Mouse (Mus musculus) MEL (cell line): Measurements from ENCODE around the gene Utrn.

Experiments used
- CTCF ChIP-seq, 3 experiments: IDR thresholded peaks in 2 of 3; conservative IDR thresholded peaks in 1 of 3; 2 replicates each; pipeline ENCODE4 v1.5.1; 2011 to 2012; ENCODE audit warnings: low read length in 3 of 3, low read depth in 2 of 3, mild to moderate bottlenecking in 2 of 3, improper control_type of control experiment in 1 of 3, inconsistent platforms in 1 of 3, mixed read lengths in 1 of 3, moderate library complexity in 1 of 3; ENCODE audit not compliant: control insufficient read depth in 1 of 3, insufficient read depth in 1 of 3, poor library complexity in 1 of 3, severe bottlenecking in 1 of 3
- EP300 ChIP-seq, 2 experiments: IDR thresholded peaks; 2 replicates each; pipeline ENCODE4 v1.6.1; 2011; ENCODE audit warnings: improper control_type of control experiment in 2 of 2, low read length in 2 of 2, low read depth in 1 of 2, mild to moderate bottlenecking in 1 of 2
- KAT2A ChIP-seq: conservative IDR thresholded peaks from 2 replicates; pipeline ENCODE4 v1.6.1; 2012; ENCODE audit warnings: low read depth, low read length, improper control_type of control experiment, inconsistent platforms
- MAZ ChIP-seq: IDR thresholded peaks from 2 replicates; pipeline ENCODE4 v1.6.1; 2012; ENCODE audit warnings: low read depth, mild to moderate bottlenecking, inconsistent platforms, low read length, improper control_type of control experiment
- POLR2A ChIP-seq, 2 experiments: IDR thresholded peaks; 2 replicates each; pipeline ENCODE4 v1.6.1; 2011 to 2012; ENCODE audit warnings: low read length in 2 of 2, mild to moderate bottlenecking in 2 of 2, control low read depth in 1 of 2, improper control_type of control experiment in 1 of 2, low read depth in 1 of 2, moderate library complexity in 1 of 2; ENCODE audit not compliant: control insufficient read depth in 1 of 2, insufficient read depth in 1 of 2, poor library complexity in 1 of 2
- RCOR1 ChIP-seq: IDR thresholded peaks from 2 replicates; pipeline ENCODE4 v1.6.1; 2012; ENCODE audit warnings: low read depth, mild to moderate bottlenecking, inconsistent platforms, low read length, improper control_type of control experiment
- TBP ChIP-seq: IDR thresholded peaks from 2 replicates; pipeline ENCODE4 v1.8.0; 2011; ENCODE audit warnings: low read depth, low read length, improper control_type of control experiment
- USF1 ChIP-seq: IDR thresholded peaks from 2 replicates; pipeline ENCODE4 v1.6.1; 2014; ENCODE audit warnings: low read depth, mild to moderate bottlenecking, inconsistent platforms, low read length, improper control_type of control experiment, moderate library complexity
- ZMIZ1 ChIP-seq: IDR thresholded peaks from 2 replicates; pipeline ENCODE4 v1.6.1; 2012; ENCODE audit warnings: low read depth, mild to moderate bottlenecking, inconsistent platforms, low read length, improper control_type of control experiment, moderate library complexity
- ZNF384 ChIP-seq: IDR thresholded peaks from 2 replicates; pipeline ENCODE4 v1.6.1; 2012; ENCODE audit warnings: low read depth, mild to moderate bottlenecking, inconsistent platforms, low read length, improper control_type of control experiment

DNA sequence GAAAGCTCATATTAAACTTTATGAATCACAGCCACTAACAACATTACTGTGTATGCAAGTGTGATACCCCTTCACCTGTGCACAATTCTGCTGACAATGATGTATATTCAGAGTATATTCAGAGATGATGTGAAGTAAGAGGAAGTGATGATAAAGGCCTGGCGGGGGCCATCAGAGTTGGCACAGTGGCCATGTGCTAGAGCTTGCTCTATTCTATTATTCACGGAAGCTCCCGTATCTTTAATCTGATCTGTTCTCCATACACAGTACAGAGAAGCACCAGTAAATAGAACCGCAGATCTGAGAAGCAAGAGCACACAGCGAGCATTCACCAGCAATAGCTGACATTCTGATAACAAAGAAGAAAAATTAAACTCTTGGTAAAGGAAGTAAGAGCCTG is 238.2 kb downstream of the Utrn start:
- TF ChIP-seq RCOR1, result peak; percentile 42; the same call in 1 of the 2 replicates
- no peak for TF ChIP-seq POLR2A (IDR thresholded peaks at IDR 0.05; ENCODE audit: control insufficient read depth in 1 of 2, insufficient read depth in 1 of 2, low read depth in 1 of 2, low read length in 2 of 2, poor library complexity in 1 of 2)
- no peak; a peak in 1 of 6 replicates for TF ChIP-seq CTCF (IDR thresholded peaks at IDR 0.05 in 2 of 3, conservative IDR thresholded peaks at IDR 0.05 in 1 of 3; ENCODE audit: control insufficient read depth in 1 of 3, insufficient read depth in 1 of 3, low read depth in 2 of 3, low read length in 3 of 3, poor library complexity in 1 of 3, severe bottlenecking in 1 of 3)
- TF ChIP-seq MAZ, result peak; percentile 70; the same call in 1 of the 2 replicates
- TF ChIP-seq ZMIZ1, result no peak
- TF ChIP-seq USF1, result no peak
- TF ChIP-seq EP300 (IDR thresholded peaks at IDR 0.05; ENCODE audit: low read depth in 1 of 2, low read length in 2 of 2), result peak; percentile 31 to 55; a peak in 2 of 4 replicates
- no peak for TF ChIP-seq ZNF384
- no peak for TF ChIP-seq TBP
- 0 out of 2 replicates have a peak, but pooled peaks have one; percentile 19 for TF ChIP-seq KAT2A
